Mouse (Mus musculus): Measurements from ENCODE around the gene Flad1.

DNA sequence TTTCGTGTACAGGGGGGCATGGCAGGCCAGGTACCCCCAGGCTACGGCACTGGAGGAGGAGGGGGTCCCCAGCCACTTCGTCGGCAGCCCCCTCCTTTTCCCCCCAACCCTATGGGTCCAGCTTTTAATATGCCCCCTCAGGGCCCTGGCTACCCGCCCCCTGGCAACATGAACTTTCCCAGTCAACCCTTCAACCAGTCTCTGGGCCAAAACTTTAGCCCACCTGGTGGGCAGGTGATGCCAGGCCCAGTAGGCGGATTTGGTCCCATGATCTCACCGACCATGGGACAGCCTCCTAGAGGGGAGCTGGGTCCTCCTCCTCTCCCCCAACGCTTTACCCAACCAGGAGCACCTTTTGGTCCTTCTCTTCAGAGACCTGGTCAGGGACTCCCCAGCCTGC, 20.9 kb upstream of the Flad1 start:
- TF ChIP-seq CTCF (IDR thresholded peaks at IDR 0.05; ENCODE audit: borderline replicate concordance, control insufficient read depth, extremely low read depth, insufficient read depth, low read length, poor library complexity) (no peak), POLR2A (IDR thresholded peaks at IDR 0.05; ENCODE audit: control insufficient read depth, extremely low read depth, insufficient read depth, low read length, poor library complexity) (no peak)
